ENCODE assay signal across 20 mouse cellular contexts in the genomic region with DNA sequence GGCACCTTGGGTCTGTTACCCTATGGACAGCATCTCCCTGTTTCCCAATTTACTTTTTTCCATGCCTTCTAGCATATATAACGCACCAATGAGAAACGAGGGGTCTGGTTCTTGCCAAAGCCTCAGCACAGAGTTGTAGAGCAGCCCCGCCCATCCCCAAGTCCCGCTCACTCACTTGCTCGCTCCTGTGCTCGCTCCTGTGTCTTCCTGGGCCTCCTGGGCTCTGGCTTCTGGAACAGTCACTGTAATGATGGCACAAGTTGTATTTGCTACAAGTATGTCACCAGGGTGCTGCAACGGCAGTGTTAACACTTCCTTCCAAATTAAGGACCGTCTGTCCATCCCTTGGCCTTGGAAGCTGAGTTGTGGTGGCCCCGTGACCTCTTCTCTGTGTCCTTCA. TPM values are rescaled to one million over a fixed set of nuclear protein-coding genes. Genes with fewer than 3 reads are reported as not detected.
DNase-seq lines count a peak whose midpoint lies in the region; TF ChIP-seq lines count a peak whose summit lies in the region.
"Had no signal": no experiment of that assay in that cellular context is flagged by ENCODE, and none has a peak within 500 bp of the region (broad histone marks: within the 10 kb centered on the region; RNA-seq: fewer than 3 reads in every experiment).

No protein-coding gene starts in this region.

- no peaks in the 10 kb centered on the region for H3K9me3 ChIP-seq in ES-E14 (ENCODE audit: control insufficient read depth, insufficient read depth, low read depth, low read length)
- H3K9me3 ChIP-seq: embryonic facial prominence, embryonic 12.5 days; heart, embryonic 10.5 days; limb, embryonic 12.5 days; midbrain, embryonic 10.5 days; neural tube, embryonic 13.5 days; stomach, embryonic 15.5 days had no signal

- in situ Hi-C loops in ES-E14 (cut with MboI; ENCODE audit: low sequenced_read_pairs in 2 of 2, unreplicated experiment in 2 of 2) = no loop called here

- no peak overlapping the region for H3K27ac ChIP-seq in left cerebral cortex, adult 2 months
- no peak overlapping the region for H3K27ac ChIP-seq in ES-E14 (ENCODE audit: insufficient read depth, low read depth, low read length, poor library complexity, severe bottlenecking)
- H3K27ac ChIP-seq: embryonic facial prominence, embryonic 12.5 days; heart, embryonic 10.5 days; limb, embryonic 12.5 days; macrophage; midbrain, embryonic 10.5 days; neural tube, embryonic 13.5 days; stomach, embryonic 15.5 days had no signal

- DNase-seq in gastrocnemius, postnatal 10 days = peak; percentile 11
- DNase-seq in gastrocnemius, postnatal 36 days = no peak
- DNase-seq in left cerebral cortex, adult 2 months (ENCODE audit: extremely low spot score in 1 of 2, low spot score in 2 of 2) = no peak
- no peak for DNase-seq in left cerebral cortex, adult 9 months (ENCODE audit: low spot score in 2 of 2)
- DNase-seq in ES-E14 (ENCODE audit: low read depth, low spot score) (no peak), ZHBTc4 (ENCODE audit: low read depth, low spot score) (peak; percentile 54), adipocyte (ENCODE audit: low spot score) (no peak)
- DNase-seq: cerebellum, adult 11-12 months; forebrain, postnatal 0 days; liver, postnatal 0 days; right cerebral cortex, postnatal 4 days; thymus, postnatal 36 days had no signal

- H3K4me1 ChIP-seq in ES-E14 (ENCODE audit: control insufficient read depth in 2 of 2, insufficient read depth in 2 of 2, low read length in 2 of 2, poor library complexity in 1 of 2) = peaks cover 0 to 2% of the 10 kb centered on the region in 2 experiments; a peak in 3 of 4 replicates
- H3K4me1 ChIP-seq: embryonic facial prominence, embryonic 12.5 days; limb, embryonic 12.5 days; neural tube, embryonic 13.5 days; stomach, embryonic 15.5 days had no signal

- no peak overlapping the region for H3K4me3 ChIP-seq in left cerebral cortex, adult 2 months
- peak overlapping the region; percentile 8 to 28; a peak in 2 of 4 replicates for H3K4me3 ChIP-seq in ES-E14 (ENCODE audit: insufficient read depth in 1 of 2, low read depth in 1 of 2, low read length in 2 of 2, poor library complexity in 1 of 2, severe bottlenecking in 1 of 2)
- H3K4me3 ChIP-seq: embryonic facial prominence, embryonic 12.5 days; heart, embryonic 10.5 days; limb, embryonic 12.5 days; midbrain, embryonic 10.5 days; myocyte; neural tube, embryonic 13.5 days; stomach, embryonic 15.5 days had no signal

- intact Hi-C loops in gastrocnemius, postnatal 36 days (cut with DNase I) = no loop called here
- intact Hi-C loops in left cerebral cortex, adult 2 months (cut with DNase I) = no loop called here

- no peak overlapping the region for H3K9ac ChIP-seq in ES-E14 (ENCODE audit: insufficient read depth, low read depth, low read length, poor library complexity, severe bottlenecking)
- H3K9ac ChIP-seq: embryonic facial prominence, embryonic 12.5 days; forebrain, postnatal 0 days; limb, embryonic 12.5 days; liver, postnatal 0 days; neural tube, embryonic 13.5 days; stomach, embryonic 15.5 days had no signal

- TF ChIP-seq CTCF in left cerebral cortex, adult 2 months (IDR thresholded peaks at IDR 0.05) = peak; percentile 14; the same call in 1 of the 2 replicates

- no peaks in the 10 kb centered on the region for H3K36me3 ChIP-seq in ES-E14 (ENCODE audit: control insufficient read depth, insufficient read depth, low read length, poor library complexity, severe bottlenecking)
- H3K36me3 ChIP-seq: embryonic facial prominence, embryonic 12.5 days; heart, embryonic 10.5 days; limb, embryonic 12.5 days; midbrain, embryonic 10.5 days; neural tube, embryonic 13.5 days; stomach, embryonic 15.5 days had no signal

TF ChIP-seq in ES-E14, 5 proteins besides CTCF, POLR2A, EP300 and RAD21:
- TF ChIP-seq MAFK (IDR thresholded peaks at IDR 0.05; ENCODE audit: insufficient read depth, low read depth, low read length) = no peak
- no peak for TF ChIP-seq HCFC1 (IDR thresholded peaks at IDR 0.05; ENCODE audit: borderline replicate concordance, insufficient read depth, low read length)
- no peak for TF ChIP-seq CHD2 (IDR thresholded peaks at IDR 0.05; ENCODE audit: low read depth, low read length)
- TF ChIP-seq ZC3H11A (IDR thresholded peaks at IDR 0.05; ENCODE audit: borderline replicate concordance, low read depth, low read length) = no peak
- no peak for TF ChIP-seq ZNF384 (IDR thresholded peaks at IDR 0.05; ENCODE audit: low read depth, low read length)

RNA-seq across cellular contexts. Expression of gene Nrf1, which starts 49.6 kb away (rescaled TPM):
- 10 to 100 TPM; 13.8 to 19.4 TPM for total RNA-seq in gastrocnemius, postnatal 10 days (2021)
- 10 to 100 TPM in 1 of 2 experiments, 1 to 10 TPM in 1; 9.6 to 11.0 TPM for total RNA-seq in gastrocnemius, postnatal 36 days (2021)
- total RNA-seq in left cerebral cortex, adult 2 months (2021) = 10 to 100 TPM; 21.7 to 24.2 TPM
- 81.6 and 86.5 TPM in 2 replicates for total RNA-seq in ES-E14 (2012; rRNA removed)

Comparison
In these comparisons a context has a peak if more than half of its experiments do, and no peak if none do; other contexts are left out.
1. DNase-seq: peak in gastrocnemius, postnatal 10 days (single experiment) and ZHBTc4 (single experiment); none in gastrocnemius, postnatal 36 days (0 of 2), left cerebral cortex, adult 2 months (0 of 2), left cerebral cortex, adult 9 months (0 of 2), ES-E14 (single experiment) and adipocyte (single experiment).